Mouse (Mus musculus) small intestine, adult 2 months (tissue): ENCODE data around the gene Gtf3c2. TPM values are rescaled to one million over a fixed set of nuclear protein-coding genes. Genes with fewer than 3 reads are reported as not detected.

Experiments used
- H3K27ac ChIP-seq: fragments of 200-500 bp; 2 replicates; pipeline ENCODE4 v1.5.1; 2012; ENCODE audit warnings: low read depth, low read length, control low read depth, inconsistent platforms; ENCODE audit not compliant: insufficient read depth
- H3K27me3 ChIP-seq: fragments of 200-500 bp; 2 replicates; pipeline ENCODE4 v1.6.1; 2012; ENCODE audit warnings: mild to moderate bottlenecking, moderate library complexity, low read length, inconsistent platforms; ENCODE audit not compliant: control insufficient read depth, insufficient read depth
- H3K36me3 ChIP-seq: fragments of 200-500 bp; 2 replicates; pipeline ENCODE4 v1.6.1; 2012; ENCODE audit warnings: mild to moderate bottlenecking, low read length, control low read depth, inconsistent platforms; ENCODE audit not compliant: control insufficient read depth, insufficient read depth
- H3K4me1 ChIP-seq: fragments of 200-500 bp; 2 replicates; pipeline ENCODE4 v1.6.1; 2012; ENCODE audit warnings: low read length, inconsistent platforms, mixed read lengths; ENCODE audit not compliant: control insufficient read depth, insufficient read depth, insufficient read length
- H3K4me3 ChIP-seq: fragments of 200-500 bp; 2 replicates; pipeline ENCODE4 v1.5.1; 2012; ENCODE audit warnings: low read depth, mild to moderate bottlenecking, control low read depth, inconsistent platforms, low read length, moderate library complexity
- CTCF ChIP-seq: fragments of 200-500 bp; IDR thresholded peaks from 2 replicates; pipeline ENCODE4 v1.5.1; 2012; ENCODE audit warnings: low read depth, mild to moderate bottlenecking, control low read depth, inconsistent platforms, low read length, moderate library complexity, mixed read lengths; ENCODE audit not compliant: insufficient replicate concordance, insufficient read length; ENCODE audit errors: extremely low read depth
- POLR2A ChIP-seq: fragments of 200-500 bp; IDR thresholded peaks from 2 replicates; pipeline ENCODE4 v1.6.1; 2012; ENCODE audit warnings: low read depth, mild to moderate bottlenecking, control low read depth, inconsistent platforms, low read length, moderate library complexity
- WGBS: fragments of 180-500 bp; shearing (Covaris S2); methylation state at CpG from one replicate; pipeline ENCODE4 v1.1.7; 2018; 5-methylcytosine and 5-hydroxymethylcytosine counted together
- polyA plus RNA-seq: library from polyadenylated mRNA; depleted of rRNA; stranded (reverse); fragments of >200 nt; gene quantifications from 2 replicates; pipeline ENCODE4 v1.2.3, GENCODE M21; 2012

The Gtf3c2 gene
- polyA plus RNA-seq, 1 experiment, result 21.9 TPM

DNA sequence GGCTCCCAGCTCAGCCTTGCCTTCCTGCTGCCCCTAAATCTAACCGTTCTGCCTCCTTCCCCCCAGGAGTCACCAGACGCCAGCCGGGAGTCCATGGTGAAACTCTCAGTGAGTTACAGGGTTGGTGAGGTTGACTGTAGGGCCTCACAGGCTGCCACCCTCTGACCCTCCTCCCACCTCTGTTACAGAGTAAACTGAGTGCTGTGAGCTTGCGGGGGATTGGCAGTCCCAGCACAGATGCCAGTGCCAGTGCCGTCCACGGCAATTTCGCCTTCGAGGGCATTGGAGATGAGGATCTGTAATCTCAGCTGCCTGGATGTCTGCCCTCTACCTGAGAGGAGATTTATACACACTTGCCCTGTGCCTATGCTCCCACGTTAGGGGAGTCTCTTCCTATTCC, 18.2 kb upstream of the Gtf3c2 start:
- TF ChIP-seq POLR2A, result no peak
- TF ChIP-seq CTCF, result no peak
- H3K36me3 ChIP-seq, result peaks cover 63% of the 10 kb centered on the region

DNA sequence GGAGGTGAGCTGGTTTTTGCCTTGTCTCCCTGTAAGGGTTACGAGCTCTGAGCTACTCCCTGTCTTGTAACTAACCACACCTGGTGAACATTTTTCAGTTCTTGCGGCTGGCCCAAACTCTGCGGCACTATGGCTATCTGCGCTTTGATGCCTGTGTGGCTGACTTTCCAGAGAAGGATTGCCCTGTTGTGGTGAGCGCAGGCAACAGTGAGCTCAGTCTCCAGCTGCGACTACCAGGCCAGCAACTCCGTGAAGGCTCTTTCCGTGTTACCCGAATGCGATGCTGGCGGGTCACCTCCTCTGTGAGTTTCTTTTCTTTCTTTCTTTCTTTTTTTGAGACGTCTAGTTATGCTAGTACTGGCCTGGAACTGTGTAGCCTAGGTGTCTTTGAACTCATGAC, 17.1 kb upstream of the Gtf3c2 start:
- H3K36me3 ChIP-seq, result peaks cover 58% of the 10 kb centered on the region
- no peaks in the 10 kb centered on the region for H3K27me3 ChIP-seq
- WGBS, result 94% methylated on average over 12 of the region's 12 CpGs

More for the DNA sequence above, 18.2 kb upstream of the Gtf3c2 start:
- Histone ChIP-seq H3K4me1 (peaks cover 8% of the 10 kb centered on the region), H3K27me3 (no peaks in the 10 kb centered on the region), H3K4me3 (no peak overlapping the region), H3K27ac (no peak overlapping the region)
- WGBS, result 81% methylated on average over 9 of the region's 9 CpGs

GRCm38 (mm10) chr5:31196207-31196606, 16.3 kb upstream of the Gtf3c2 start:
- TF ChIP-seq CTCF (no peak), POLR2A (no peak)
- H3K4me3 ChIP-seq, result no peak overlapping the region
- peaks cover 8% of the 10 kb centered on the region for H3K4me1 ChIP-seq
- H3K27ac ChIP-seq, result no peak overlapping the region
- no peaks in the 10 kb centered on the region for H3K27me3 ChIP-seq
- WGBS, result 90% methylated on average over 10 of the region's 10 CpGs
- peaks cover 59% of the 10 kb centered on the region for H3K36me3 ChIP-seq

More for the DNA sequence above, 17.1 kb upstream of the Gtf3c2 start:
- TF ChIP-seq CTCF, result no peak
- no peak for TF ChIP-seq POLR2A
- H3K4me1 ChIP-seq, result peaks cover 3% of the 10 kb centered on the region
- H3K4me3 ChIP-seq, result no peak overlapping the region
- no peak overlapping the region for H3K27ac ChIP-seq

DNA sequence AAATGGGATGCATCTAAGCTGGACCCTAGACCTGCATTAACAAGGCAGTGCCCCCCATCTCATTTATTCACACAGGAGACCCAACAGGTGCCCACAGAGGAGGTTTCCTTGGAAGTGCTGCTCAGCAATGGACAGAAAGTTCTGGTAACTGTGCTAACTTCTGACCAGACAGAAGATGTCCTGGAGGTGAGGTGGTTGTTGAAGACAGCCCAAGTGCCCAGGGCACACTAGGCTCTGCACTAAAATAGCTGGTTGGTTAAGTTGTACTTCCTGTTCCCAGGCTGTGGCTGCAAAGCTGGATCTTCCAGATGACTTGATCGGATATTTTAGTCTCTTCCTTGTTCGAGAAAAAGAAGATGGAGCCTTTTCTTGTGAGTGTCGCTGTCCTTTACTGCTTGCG, 15.7 kb upstream of the Gtf3c2 start:
- Histone ChIP-seq H3K27me3 (no peaks in the 10 kb centered on the region), H3K4me3 (no peak overlapping the region), H3K36me3 (peaks cover 63% of the 10 kb centered on the region), H3K4me1 (peaks cover 8% of the 10 kb centered on the region), H3K27ac (no peak overlapping the region)
- WGBS, result 87% methylated on average over 4 of the region's 4 CpGs
- no peak for TF ChIP-seq CTCF

DNA sequence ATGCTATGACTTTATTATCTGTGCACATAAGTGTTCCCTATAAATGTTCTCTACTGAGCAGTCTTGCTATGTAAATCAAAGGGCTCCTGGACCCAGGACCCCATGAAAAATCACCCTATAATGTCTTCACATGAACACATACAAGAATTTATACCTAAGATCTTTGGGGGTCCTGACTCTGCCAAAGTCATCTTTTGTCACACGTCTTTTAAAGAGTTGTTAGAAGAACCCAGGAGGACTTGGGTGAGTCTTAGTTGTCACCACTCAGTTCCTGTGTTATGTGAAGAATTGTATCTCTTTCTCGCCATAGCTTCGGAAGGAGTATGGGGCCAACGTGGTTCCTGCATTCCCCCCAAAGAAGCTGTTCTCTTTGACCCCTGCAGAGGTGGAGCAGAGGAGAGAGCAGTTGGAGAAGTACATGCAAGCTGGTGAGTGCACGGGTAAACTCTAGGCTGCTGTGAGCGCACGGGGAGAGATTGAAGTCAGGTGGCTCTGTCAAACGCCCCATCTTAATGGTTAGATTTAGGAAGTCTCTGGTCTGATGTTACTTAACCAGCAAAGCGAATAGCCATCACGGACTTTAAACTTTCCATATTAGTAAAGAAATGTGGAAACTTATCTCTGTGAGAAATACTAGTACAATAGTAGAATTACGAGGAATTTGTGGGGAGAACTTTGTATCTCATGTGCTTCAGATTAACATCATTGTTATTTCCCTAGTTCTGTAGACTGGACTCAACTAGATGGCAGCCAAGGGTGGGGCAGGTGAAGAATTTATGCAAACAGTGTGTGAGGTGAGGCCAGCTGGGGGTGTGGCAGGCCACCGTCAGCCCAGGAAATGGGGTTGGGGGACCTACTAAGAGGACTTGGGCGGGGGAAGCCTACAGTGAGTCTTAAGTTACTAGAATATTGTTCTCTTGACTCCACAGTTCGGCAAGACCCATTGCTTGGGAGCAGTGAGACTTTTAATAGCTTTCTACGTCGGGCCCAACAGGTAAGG, 14.8 kb upstream of the Gtf3c2 start:
- 85% methylated on average over 16 of the region's 16 CpGs for WGBS
- H3K36me3 ChIP-seq, result peaks cover 62% of the 10 kb centered on the region
- H3K4me3 ChIP-seq, result no peak overlapping the region
- H3K4me1 ChIP-seq, result peaks cover 6% of the 10 kb centered on the region
- no peaks in the 10 kb centered on the region for H3K27me3 ChIP-seq
- H3K27ac ChIP-seq, result no peak overlapping the region
- no peak for TF ChIP-seq POLR2A
- no peak for TF ChIP-seq CTCF

- H3K27me3 ChIP-seq, result no peaks in the 10 kb centered on the region
- WGBS, result 6% methylated on average over 25 of the region's 25 CpGs
- H3K36me3 ChIP-seq, result peaks cover 58% of the 10 kb centered on the region
- H3K27ac ChIP-seq, result peak overlapping the region; percentile 77
- peak overlapping the region; percentile 91 for H3K4me3 ChIP-seq
- TF ChIP-seq POLR2A (no peak), CTCF (no peak)
- H3K4me1 ChIP-seq, result peaks cover 6% of the 10 kb centered on the region; the same call in 1 of the 2 replicates
Observed at GRCm38 (mm10) chr5:31193631-31194281, 13.8 kb upstream of the Gtf3c2 start.

GRCm38 (mm10) chr5:31192939-31193630, 13.1 kb upstream of the Gtf3c2 start, which contains the start of the genes Snx17 and Eif2b4:
Gene Snx17 (plus strand): TSS chr5:31193227.
Gene Eif2b4 (minus strand): TSS chr5:31193430.
- TF ChIP-seq CTCF (no peak), POLR2A (peak; percentile 69)
- no peaks in the 10 kb centered on the region for H3K27me3 ChIP-seq
- WGBS, result under 1% methylated on average over 48 of the region's 48 CpGs
- H3K4me1 ChIP-seq, result peaks cover 6% of the 10 kb centered on the region; the same call in 1 of the 2 replicates
- H3K4me3 ChIP-seq, result peak within 1 kb of the TSS; percentile 91
- peak within 1 kb of the TSS; percentile 77 for H3K27ac ChIP-seq
- peaks cover 57% of the 10 kb centered on the region for H3K36me3 ChIP-seq
